Mouse (Mus musculus) neutrophil, adult 5-6 weeks (primary cell): ENCODE measurements around the gene Cmya5. TPM values are rescaled to one million over a fixed set of nuclear protein-coding genes. Genes with fewer than 3 reads are reported as not detected.

ENCODE experiments used
- ATAC-seq: fragments of 151-379, 151-347 bp; 2 replicates; pipeline ENCODE4 v1.8.0; 2017; ENCODE audit warnings: mild to moderate bottlenecking, moderate TSS enrichment; ENCODE audit not compliant: insufficient number of reproducible peaks, poor library complexity, low FRiP score, severe bottlenecking; ENCODE audit errors: extremely low read depth
- total RNA-seq: library from RNA; stranded (forward); fragments of 200-1000 nt; gene quantifications from 2 replicates; pipeline ENCODE4 v1.2.3, GENCODE M21; 2017

The Cmya5 gene
- total RNA-seq, 1 experiment from 2014 or later: 0.70 TPM

- no peak for ATAC-seq
Measured at GRCm38 (mm10) chr13:93072871-93073411, 71.6 kb downstream of the Cmya5 start.

- no peak for ATAC-seq
Measured at GRCm38 (mm10) chr13:93070406-93070805, 74.1 kb downstream of the Cmya5 start.

- ATAC-seq: no peak
Measured at GRCm38 (mm10) chr13:93069481-93069880, 75.0 kb downstream of the Cmya5 start.

- ATAC-seq: no peak
Measured at GRCm38 (mm10) chr13:93068353-93068752, 76.2 kb downstream of the Cmya5 start.

GRCm38 (mm10) chr13:93062860-93063636, 81.5 kb downstream of the Cmya5 start:
- ATAC-seq: no peak

GRCm38 (mm10) chr13:93061311-93061710, 83.2 kb downstream of the Cmya5 start:
- no peak for ATAC-seq

GRCm38 (mm10) chr13:93060437-93060836, 84.1 kb downstream of the Cmya5 start:
- ATAC-seq: no peak

GRCm38 (mm10) chr13:93058551-93059011, 85.9 kb downstream of the Cmya5 start:
- ATAC-seq: no peak

GRCm38 (mm10) chr13:93057492-93058260, 86.8 kb downstream of the Cmya5 start:
- no peak for ATAC-seq

- no peak for ATAC-seq
Measured at GRCm38 (mm10) chr13:93056091-93056490, 88.4 kb downstream of the Cmya5 start.

- ATAC-seq: no peak
Measured at GRCm38 (mm10) chr13:93051483-93051882, 93.0 kb downstream of the Cmya5 start.

GRCm38 (mm10) chr13:93041021-93041420, 103.5 kb downstream of the Cmya5 start:
- no peak for ATAC-seq

- ATAC-seq: no peak
Measured at GRCm38 (mm10) chr13:93036218-93036617, 108.3 kb downstream of the Cmya5 start.

- ATAC-seq: no peak
Measured at GRCm38 (mm10) chr13:93029337-93029736, 115.2 kb downstream of the Cmya5 start.

- no peak for ATAC-seq
Measured at GRCm38 (mm10) chr13:93024837-93025236, 119.7 kb downstream of the Cmya5 start.

- ATAC-seq: no peak
Measured at GRCm38 (mm10) chr13:93022158-93022557, 122.4 kb downstream of the Cmya5 start.

GRCm38 (mm10) chr13:93012952-93013351, 131.6 kb downstream of the Cmya5 start:
- no peak for ATAC-seq

- ATAC-seq: no peak
Measured at GRCm38 (mm10) chr13:93011315-93011714, 133.2 kb downstream of the Cmya5 start.

GRCm38 (mm10) chr13:93010524-93010923, 134.0 kb downstream of the Cmya5 start:
- ATAC-seq: no peak

GRCm38 (mm10) chr13:93007078-93007477, 137.4 kb downstream of the Cmya5 start:
- ATAC-seq: no peak
